Mouse (Mus musculus) gastrocnemius, adult 8-10 months (tissue): ENCODE measurements around the gene Rpl39. TPM values are rescaled to one million over a fixed set of nuclear protein-coding genes. Genes with fewer than 3 reads are reported as not detected.

Source experiments
- DNase-seq, 2 experiments: peaks; one replicate each; pipeline ENCODE4 v3.0.0; 2022; ENCODE audit warnings: low spot score in 2 of 2
- total RNA-seq, 4 experiments: library from RNA; stranded (reverse); gene quantifications; 2 replicates each; pipeline ENCODE4 v1.2.4; 2022

Gene Rpl39
- total RNA-seq, 4 experiments from 2014 or later: 261 to 342 (median 276) TPM

DNA sequence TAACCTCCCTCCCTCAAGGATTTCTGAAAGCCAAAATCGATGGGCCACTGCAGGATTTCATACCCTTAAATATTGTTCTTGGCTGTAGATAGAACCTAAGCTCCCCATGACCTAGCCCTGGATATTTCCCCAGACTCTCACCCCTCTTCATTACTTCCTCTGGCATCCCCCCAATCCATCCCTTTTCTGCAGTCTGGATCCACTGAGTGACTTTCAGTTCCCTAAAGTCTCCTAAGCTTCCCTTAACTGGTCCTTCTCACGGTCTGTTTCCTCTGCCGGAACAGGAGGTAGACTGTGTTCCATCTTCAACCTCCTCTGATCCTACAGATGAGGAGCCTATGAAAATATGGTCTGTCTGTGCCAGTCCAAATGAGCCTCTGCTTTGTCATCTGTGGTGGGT, 17.9 kb downstream of the Rpl39 start:
- no peak for DNase-seq

DNA sequence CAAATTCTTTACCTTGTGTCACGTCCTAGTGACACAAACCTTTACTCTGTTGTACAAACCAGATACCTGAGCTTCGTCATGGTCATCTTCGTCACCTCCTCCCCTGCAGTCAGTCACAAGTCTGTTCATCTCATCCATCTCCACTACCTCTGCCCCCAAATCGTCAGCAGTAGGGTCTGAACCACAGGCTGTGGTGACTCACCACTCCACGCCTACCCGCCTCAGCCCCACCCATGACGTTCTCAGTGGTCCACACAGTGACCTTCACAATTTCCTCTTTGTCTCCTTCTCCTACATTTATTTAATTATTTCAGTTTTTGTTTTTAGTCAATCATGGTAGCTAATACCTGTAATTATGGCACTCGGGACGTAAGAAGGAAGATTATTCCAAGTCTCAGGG, 21.3 kb downstream of the Rpl39 start:
- no peak for DNase-seq

DNA sequence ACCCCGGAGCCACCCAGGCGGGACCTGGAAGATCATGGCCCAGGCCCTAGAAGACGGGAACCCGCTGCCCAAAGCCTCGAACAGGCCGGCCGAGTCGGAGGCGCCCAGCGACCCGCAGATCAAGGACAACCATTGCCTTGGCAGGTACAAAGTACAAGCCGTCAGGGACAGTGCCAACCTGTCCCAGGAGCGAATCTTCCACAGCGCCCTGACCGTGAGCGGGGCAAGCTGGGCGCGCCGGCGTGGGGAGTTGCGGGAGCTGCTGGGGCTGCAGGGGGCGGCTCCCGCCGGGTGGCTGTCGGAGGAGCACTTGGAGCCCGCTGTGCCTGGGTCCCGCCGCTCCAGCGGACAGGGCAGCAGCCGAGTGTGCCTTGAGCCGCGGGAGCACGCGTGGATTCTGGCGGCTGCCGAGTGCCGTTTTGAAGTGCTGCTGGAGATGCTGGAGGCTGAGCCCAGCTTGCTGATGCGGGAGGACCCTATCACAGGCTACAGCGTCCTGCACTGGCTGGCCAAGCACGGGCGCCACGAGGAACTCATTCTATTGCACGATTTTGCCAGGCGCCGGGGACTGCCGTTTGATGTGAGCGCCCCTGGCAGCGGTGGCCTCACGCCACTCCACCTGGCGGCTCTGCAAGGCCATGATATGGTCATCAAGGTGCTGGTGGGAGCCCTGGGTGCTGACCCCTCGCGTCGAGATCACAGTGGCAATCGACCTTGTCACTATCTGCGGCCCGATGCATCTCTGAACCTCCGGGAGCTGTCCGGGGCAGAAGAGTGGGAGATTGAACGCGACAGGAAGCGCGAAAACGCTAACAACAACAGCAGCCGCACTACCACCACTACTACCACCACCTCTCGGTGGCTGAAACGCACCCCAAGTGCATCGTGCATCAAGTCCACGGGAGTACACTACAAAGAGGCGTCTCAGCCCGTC, 36.0 kb downstream of the Rpl39 start:
- DNase-seq: no peak

DNA sequence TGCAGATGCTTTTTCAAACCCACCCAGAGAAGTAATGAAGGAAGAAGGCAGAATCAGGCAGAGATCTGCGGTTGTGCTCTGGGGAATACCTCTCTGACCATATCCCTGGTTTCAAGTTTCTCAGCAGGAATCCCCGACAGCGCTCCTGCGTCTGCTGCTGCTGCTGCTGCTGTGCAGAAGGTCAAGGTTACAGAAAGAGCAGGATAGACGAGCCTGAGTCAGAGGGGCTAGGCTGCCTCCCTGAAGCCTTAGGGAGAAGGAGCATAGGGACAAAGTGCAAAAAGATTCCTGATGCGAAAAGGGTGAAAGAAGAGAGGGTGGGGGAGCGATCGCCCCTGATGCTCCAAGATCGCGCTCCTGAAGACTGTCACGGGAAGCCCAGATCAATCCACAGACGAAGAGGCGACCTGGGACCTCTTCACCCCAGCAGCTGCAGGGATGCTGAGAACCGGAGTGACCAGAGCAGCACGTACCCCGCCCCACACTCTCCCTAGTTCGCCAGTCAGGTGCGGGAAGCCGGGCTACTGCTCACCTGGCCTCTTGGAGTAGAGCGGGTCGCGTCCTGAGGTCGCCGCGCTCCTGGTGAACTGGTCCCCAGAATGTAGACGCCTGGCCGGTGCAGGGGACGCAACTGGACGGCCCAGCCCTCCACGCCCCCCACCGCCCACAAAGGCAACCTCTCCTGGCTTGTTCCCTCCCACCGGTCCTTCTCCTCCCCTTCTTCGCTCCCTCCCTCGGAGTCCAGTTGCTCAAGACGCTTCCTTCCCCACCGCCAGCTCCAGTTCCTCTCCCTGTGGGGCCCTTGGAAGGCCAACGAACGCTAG, 36.9 kb downstream of the Rpl39 start, which contains the start of gene Sowahd:
Gene Sowahd (plus strand): TSS at position 780 of the 824 bp plus-strand sequence.
- DNase-seq: no peak

DNA sequence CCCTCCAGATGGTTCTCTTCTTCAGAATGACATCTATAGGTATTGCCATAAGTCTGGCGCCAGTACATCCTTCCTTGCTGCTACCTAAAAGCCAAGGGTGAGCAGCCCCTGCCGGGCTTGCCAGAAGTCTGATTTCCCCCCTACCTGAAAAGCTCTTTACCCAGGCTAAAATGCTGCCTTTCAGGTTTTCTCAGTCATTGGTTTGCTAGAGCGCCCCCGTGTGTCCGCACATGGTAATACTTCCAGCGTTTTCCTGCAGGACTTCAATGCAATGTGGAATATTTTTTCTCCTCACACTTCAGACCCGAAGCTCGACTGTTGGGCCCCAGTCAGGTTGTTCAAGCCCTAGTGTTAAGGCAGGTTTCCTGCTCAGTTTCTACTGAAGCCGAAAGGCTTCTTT, 42.5 kb downstream of the Rpl39 start:
- peak in 1 of 2 experiments; percentile 17 for DNase-seq

Other genes with a start within 250 kb of the Rpl39 start
- 10 to 100 TPM; 36.5 to 46.1 (median 38.1) TPM for gene Ube2a, start 211.5 kb downstream of the Rpl39 start, total RNA-seq
- gene C330007P06Rik, start 211.3 kb downstream of the Rpl39 start, total RNA-seq: 10 to 100 TPM in 3 of 4 experiments, 1 to 10 TPM in 1; 9.5 to 14.2 (median 10.5) TPM
- gene Nkrf, start 182.5 kb downstream of the Rpl39 start, total RNA-seq: 1 to 10 TPM; 2.3 to 3.6 (median 2.5) TPM
- gene Sept6, start 93.6 kb downstream of the Rpl39 start, total RNA-seq: 1 to 10 TPM in 2 of 4 experiments, under 1 TPM in 2; 0.53 to 2.0 (median 0.86) TPM
- not detected for gene Sowahd, start 36.6 kb downstream of the Rpl39 start, total RNA-seq
- 10 to 100 TPM in 1 of 4 experiments, 1 to 10 TPM in 3; 7.2 to 10.5 (median 9.2) TPM for gene Upf3b, start 24.9 kb upstream of the Rpl39 start, total RNA-seq
- gene Nkap, start 41.4 kb upstream of the Rpl39 start, total RNA-seq: 1 to 10 TPM; 7.1 to 8.8 (median 7.8) TPM
- not detected for gene Akap14, start 83.4 kb upstream of the Rpl39 start, total RNA-seq
- gene Ndufa1, start 105.8 kb upstream of the Rpl39 start, total RNA-seq: 100 to 1,000 TPM; 301 to 394 (median 354) TPM
- 1 to 10 TPM; 2.6 to 4.4 (median 2.9) TPM for gene Rnf113a1, start 105.8 kb upstream of the Rpl39 start, total RNA-seq
- not detected for gene Gm9, start 125.6 kb upstream of the Rpl39 start, total RNA-seq
- not detected for gene Rhox1, start 136.9 kb upstream of the Rpl39 start, total RNA-seq
- gene Rhox2a, start 159.6 kb upstream of the Rpl39 start, total RNA-seq: not detected
- gene Rhox3a, start 164.5 kb upstream of the Rpl39 start, total RNA-seq: not detected
- not detected for gene Rhox4a, start 179.9 kb upstream of the Rpl39 start, total RNA-seq